Mouse (Mus musculus): ENCODE measurements around the gene Irs2. TPM values are rescaled to one million over a fixed set of nuclear protein-coding genes. Genes with fewer than 3 reads are reported as not detected.

The Irs2 gene
- total and polyA plus RNA-seq, 2 experiments from 2014 or later = 7.6 to 37.3 TPM

DNA sequence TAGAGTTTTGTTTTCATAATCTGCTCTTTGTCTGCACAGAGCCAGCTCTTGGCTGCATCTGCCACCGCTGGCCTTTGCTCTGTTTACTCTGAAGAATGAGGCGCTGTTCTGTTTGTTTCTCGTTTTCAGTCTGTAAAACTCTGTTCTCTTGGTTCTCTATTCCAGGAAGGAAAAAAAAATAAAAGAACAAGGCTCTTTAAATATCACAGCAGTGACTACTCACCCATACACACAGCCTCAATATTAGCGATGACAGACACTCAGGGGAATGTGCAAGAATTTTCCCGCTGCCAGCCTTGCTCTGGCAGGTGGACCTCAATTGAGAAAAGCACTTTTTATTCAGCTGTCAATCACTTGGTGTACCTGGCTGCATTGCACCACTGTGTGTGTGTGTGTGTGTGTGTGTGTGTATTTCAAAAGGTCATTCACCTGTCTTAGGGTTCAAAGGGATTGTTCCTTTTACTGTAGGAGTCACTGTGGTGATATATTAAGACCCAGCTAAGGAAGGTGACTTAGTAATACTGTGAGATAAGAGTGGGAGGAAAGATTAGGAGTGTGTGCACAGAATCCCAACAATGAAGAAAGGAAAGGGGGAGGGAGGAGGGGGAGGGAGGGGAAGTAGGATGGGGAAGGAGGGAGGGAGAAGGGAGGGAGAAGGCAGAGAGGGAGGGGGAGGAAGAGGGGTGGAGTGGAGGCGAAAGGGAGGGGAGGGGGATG, 42.7 kb downstream of the Irs2 start:
- H3K36me3 ChIP-seq (ENCODE audit: insufficient read depth) = no peaks in the 10 kb centered on the region
- H3K27me3 ChIP-seq (ENCODE audit: insufficient read depth, low read length) = no peaks in the 10 kb centered on the region
- H3K4me1 ChIP-seq (ENCODE audit: insufficient read depth) = no peaks in the 10 kb centered on the region
- ATAC-seq (peak; percentile 45; the same call in 1 of the 2 replicates), DNase-seq (no peak)
- H3K9me3 ChIP-seq (ENCODE audit: low read length) = no peaks in the 10 kb centered on the region
- no peak overlapping the region for H3K9ac ChIP-seq
- 6% methylated on average over 6 of the region's 6 CpGs for WGBS
- no peak overlapping the region for H3K4me3 ChIP-seq (ENCODE audit: low read depth, low read length)
- no peak overlapping the region for H3K4me2 ChIP-seq (ENCODE audit: low read depth)
- TF ChIP-seq CTCF (IDR thresholded peaks at IDR 0.05; ENCODE audit: low read depth) = no peak
- no peak overlapping the region for H3K27ac ChIP-seq (ENCODE audit: low read depth, low read length)

DNA sequence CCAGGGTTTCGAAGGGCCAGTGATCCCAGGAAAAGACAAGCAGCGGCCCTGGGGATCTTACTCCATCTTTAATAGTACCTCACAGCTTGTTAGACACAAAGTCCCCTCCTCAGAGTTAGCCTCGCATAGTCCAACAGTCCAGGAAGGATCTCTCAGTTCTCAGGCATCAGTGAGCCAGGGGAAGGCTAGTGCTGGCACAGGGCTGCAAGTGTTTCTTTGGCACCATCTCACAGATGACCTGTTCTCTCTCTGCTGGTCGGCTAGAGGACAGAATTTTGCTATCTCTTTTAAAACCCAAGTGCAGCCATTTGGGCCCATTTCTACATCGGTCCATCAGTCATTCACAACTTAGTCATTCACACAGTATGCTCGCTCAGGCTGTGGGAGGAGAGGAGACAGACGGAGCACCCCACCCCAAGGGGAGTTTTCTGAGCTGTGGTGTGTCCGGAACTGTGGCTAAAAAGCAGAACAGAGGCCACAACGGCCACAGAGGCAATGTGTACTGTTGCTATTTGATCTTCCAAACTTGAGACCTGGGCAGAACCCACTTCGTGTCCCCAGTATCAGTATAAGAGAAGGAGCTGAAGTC, 43.7 kb downstream of the Irs2 start:
- H3K9ac ChIP-seq = no peak overlapping the region
- H3K4me1 ChIP-seq (ENCODE audit: insufficient read depth) = 0 out of 2 replicates have a peak, but pooled peaks cover 4% of the 10 kb centered on the region
- H3K36me3 ChIP-seq (ENCODE audit: insufficient read depth) = no peaks in the 10 kb centered on the region
- DNase-seq (no peak), ATAC-seq (no peak)
- no peaks in the 10 kb centered on the region for H3K27me3 ChIP-seq (ENCODE audit: insufficient read depth, low read length)
- H3K27ac ChIP-seq (ENCODE audit: low read depth, low read length) = no peak overlapping the region
- no peaks in the 10 kb centered on the region for H3K9me3 ChIP-seq (ENCODE audit: low read length)
- no peak overlapping the region for H3K4me3 ChIP-seq (ENCODE audit: low read depth, low read length)
- H3K4me2 ChIP-seq (ENCODE audit: low read depth) = no peak overlapping the region
- no peak for TF ChIP-seq CTCF (IDR thresholded peaks at IDR 0.05; ENCODE audit: low read depth)
- 59% methylated on average over 10 of the region's 10 CpGs for WGBS

DNA sequence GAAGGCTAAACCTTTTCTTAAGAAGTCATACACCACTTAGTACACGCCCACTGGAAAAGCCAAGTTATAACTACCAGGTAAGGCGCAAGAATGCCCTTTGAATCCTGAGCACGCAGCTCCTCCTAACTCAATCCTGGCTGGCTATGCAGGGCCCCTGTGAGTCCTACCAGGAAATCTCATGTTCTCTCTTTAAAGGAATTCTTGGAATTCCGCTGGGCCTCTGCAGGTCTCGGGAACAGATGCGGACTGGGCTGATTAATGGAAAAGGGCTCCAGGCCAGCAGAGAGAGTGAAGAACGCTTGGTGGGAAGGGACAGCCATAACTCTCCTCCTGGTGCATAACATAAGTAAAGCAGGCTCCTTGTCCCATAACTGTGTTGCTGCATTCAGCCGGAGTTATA, 46.3 kb downstream of the Irs2 start:
- Histone ChIP-seq H3K4me2 (ENCODE audit: low read depth) (no peak overlapping the region), H3K27ac (ENCODE audit: low read depth, low read length) (no peak overlapping the region), H3K4me1 (ENCODE audit: insufficient read depth) (0 out of 2 replicates have a peak, but pooled peaks cover 4% of the 10 kb centered on the region), H3K9ac (no peak overlapping the region), H3K4me3 (ENCODE audit: low read depth, low read length) (no peak overlapping the region), H3K9me3 (ENCODE audit: low read length) (no peaks in the 10 kb centered on the region), H3K36me3 (ENCODE audit: insufficient read depth) (no peaks in the 10 kb centered on the region), H3K27me3 (ENCODE audit: insufficient read depth, low read length) (no peaks in the 10 kb centered on the region)
- ATAC-seq (no peak), DNase-seq (no peak)
- WGBS = 37% methylated on average over 8 of the region's 8 CpGs
- TF ChIP-seq CTCF (IDR thresholded peaks at IDR 0.05; ENCODE audit: low read depth) = no peak

DNA sequence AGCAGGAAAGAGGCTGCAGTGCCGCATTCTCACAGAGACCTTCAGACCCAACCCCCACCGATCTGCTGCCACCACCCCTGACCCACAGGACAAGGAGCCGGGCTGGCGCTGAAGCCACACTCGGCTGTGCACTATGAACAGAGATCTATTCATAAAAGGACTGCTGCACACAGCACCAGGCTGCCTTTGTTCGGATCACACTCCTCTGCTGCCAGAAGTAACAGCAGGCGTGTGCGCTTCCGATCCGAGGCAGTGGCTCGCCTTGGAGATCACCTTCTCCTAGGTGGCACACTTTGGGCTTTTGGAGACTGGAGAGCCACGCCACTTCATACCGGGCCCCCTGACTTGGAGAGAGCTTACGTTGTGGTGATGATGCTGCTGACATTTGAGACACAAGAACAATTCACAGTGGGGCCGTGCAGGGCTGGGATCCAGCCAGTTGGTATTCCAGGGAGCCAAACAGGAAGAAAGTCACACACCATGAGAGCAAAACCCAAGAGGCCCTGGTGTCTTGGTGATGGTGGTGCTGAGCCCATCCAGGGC, 47.9 kb downstream of the Irs2 start:
- no peaks in the 10 kb centered on the region for H3K9me3 ChIP-seq (ENCODE audit: low read length)
- DNase-seq (peak; percentile 70), ATAC-seq (peak; percentile 91)
- no peak overlapping the region for H3K4me3 ChIP-seq (ENCODE audit: low read depth, low read length)
- TF ChIP-seq CTCF (IDR thresholded peaks at IDR 0.05; ENCODE audit: low read depth) = no peak
- H3K36me3 ChIP-seq (ENCODE audit: insufficient read depth) = no peaks in the 10 kb centered on the region
- peak overlapping the region; percentile 37 for H3K4me2 ChIP-seq (ENCODE audit: low read depth)
- 5% methylated on average over 15 of the region's 15 CpGs for WGBS
- H3K27me3 ChIP-seq (ENCODE audit: insufficient read depth, low read length) = no peaks in the 10 kb centered on the region
- H3K9ac ChIP-seq = no peak overlapping the region
- H3K4me1 ChIP-seq (ENCODE audit: insufficient read depth) = 0 out of 2 replicates have a peak, but pooled peaks cover 4% of the 10 kb centered on the region
- H3K27ac ChIP-seq (ENCODE audit: low read depth, low read length) = no peak overlapping the region

DNA sequence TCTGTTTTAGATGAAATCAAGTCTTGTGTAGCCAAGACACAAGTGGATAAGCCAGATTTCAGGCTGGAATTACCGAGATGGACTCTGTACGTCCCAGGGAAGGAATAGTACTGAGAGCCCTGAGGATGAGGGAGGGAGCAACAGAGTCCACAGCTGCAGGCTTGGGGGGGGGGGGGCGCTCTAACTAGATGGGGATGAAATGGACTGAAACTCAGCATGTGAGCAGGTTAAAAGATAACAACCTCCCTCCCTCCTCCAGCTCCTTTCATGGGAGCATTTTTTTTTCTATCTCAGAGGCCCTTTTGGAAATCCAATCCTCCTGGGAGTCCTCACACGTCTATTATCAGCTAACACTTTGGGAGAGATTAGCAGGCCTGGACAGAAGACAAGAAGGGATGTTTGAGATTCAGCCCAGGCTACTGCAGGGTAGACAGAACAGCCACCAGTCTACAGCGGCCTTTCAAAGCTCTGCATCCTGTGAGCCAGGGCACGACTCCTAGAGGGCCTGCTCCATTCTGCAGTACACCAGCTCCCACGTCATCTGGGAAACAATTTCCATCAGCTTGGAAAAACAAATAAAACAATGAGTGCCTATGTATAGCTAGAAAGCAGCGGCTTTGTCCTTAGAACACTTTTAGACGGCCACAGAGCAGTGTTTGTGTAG, 50.8 kb downstream of the Irs2 start:
- 30% methylated on average over 9 of the region's 9 CpGs for WGBS
- no peak overlapping the region for H3K9ac ChIP-seq
- no peaks in the 10 kb centered on the region for H3K9me3 ChIP-seq (ENCODE audit: low read length)
- 0 out of 2 replicates have a peak, but pooled peaks cover 13% of the 10 kb centered on the region for H3K4me1 ChIP-seq (ENCODE audit: insufficient read depth)
- no peak for ATAC-seq
- no peaks in the 10 kb centered on the region for H3K36me3 ChIP-seq (ENCODE audit: insufficient read depth)
- DNase-seq = no peak
- H3K27ac ChIP-seq (ENCODE audit: low read depth, low read length) = no peak overlapping the region
- no peak overlapping the region for H3K4me2 ChIP-seq (ENCODE audit: low read depth)
- H3K4me3 ChIP-seq (ENCODE audit: low read depth, low read length) = no peak overlapping the region
- H3K27me3 ChIP-seq (ENCODE audit: insufficient read depth, low read length) = no peaks in the 10 kb centered on the region
- TF ChIP-seq CTCF (IDR thresholded peaks at IDR 0.05; ENCODE audit: low read depth) = 0 out of 2 replicates have a peak, but pooled peaks have one; percentile 7

DNA sequence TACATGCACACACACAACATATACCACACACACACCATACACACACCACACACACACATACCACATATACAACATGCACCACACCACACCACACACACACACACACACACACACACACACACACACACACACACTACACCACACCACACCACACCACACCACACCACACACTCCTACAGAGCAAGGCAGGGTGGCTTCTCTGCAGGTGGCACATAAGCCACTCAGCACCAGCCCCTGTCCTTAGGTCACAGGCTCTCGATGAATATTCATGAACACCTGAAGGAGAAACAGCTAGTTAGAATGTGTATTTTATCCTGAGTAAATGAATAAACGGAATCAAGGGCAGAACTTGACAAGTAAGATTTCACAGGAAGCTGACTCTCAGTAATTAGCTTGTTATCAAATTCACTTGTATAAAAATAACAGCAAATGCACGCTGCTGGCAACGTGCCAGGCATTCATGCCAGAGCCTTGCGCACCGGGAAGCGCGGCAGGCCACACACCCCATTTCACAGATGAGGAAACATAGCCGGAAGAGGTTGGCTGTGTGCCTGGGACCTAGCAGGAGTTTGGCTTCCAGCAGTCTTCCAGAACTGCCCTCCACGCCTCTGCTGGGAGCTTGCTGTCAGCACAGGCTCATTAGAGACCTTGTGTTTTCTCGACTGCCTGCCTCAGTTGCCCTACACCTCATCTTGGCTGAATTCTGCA, 54.8 kb downstream of the Irs2 start:
- Histone ChIP-seq H3K4me2 (ENCODE audit: low read depth) (no peak overlapping the region), H3K4me3 (ENCODE audit: low read depth, low read length) (no peak overlapping the region), H3K27ac (ENCODE audit: low read depth, low read length) (no peak overlapping the region), H3K27me3 (ENCODE audit: insufficient read depth, low read length) (no peaks in the 10 kb centered on the region), H3K9ac (no peak overlapping the region), H3K9me3 (ENCODE audit: low read length) (no peaks in the 10 kb centered on the region), H3K4me1 (ENCODE audit: insufficient read depth) (0 out of 2 replicates have a peak, but pooled peaks cover 9% of the 10 kb centered on the region), H3K36me3 (ENCODE audit: insufficient read depth) (no peaks in the 10 kb centered on the region)
- TF ChIP-seq CTCF (IDR thresholded peaks at IDR 0.05; ENCODE audit: low read depth) = peak; percentile 33
- WGBS = 6% methylated on average over 11 of the region's 11 CpGs
- peak; percentile 71 for ATAC-seq
- DNase-seq = peak; percentile 80
